Mouse (Mus musculus): ENCODE measurements around the gene Fgf11.
A peak's percentile ranks its signal among the peaks of the same experiment; 100 is the strongest.

Fgf11 gene

GRCm38 (mm10) chr11:69803786-69804651 lies 2.4 kb upstream of the Fgf11 start:
- peak; percentile 83 for DNase-seq (ENCODE audit: low read depth, low spot score)
- Histone ChIP-seq H3K27me3 (ENCODE audit: control insufficient read depth, insufficient read depth, low read length, poor library complexity, severe bottlenecking) (no peaks in the 10 kb centered on the region), H3K36me3 (ENCODE audit: control insufficient read depth, insufficient read depth, low read length, poor library complexity, severe bottlenecking) (no peaks in the 10 kb centered on the region)

- Histone ChIP-seq H3K27me3 (ENCODE audit: control insufficient read depth, insufficient read depth, low read length, poor library complexity, severe bottlenecking) (no peaks in the 10 kb centered on the region), H3K36me3 (ENCODE audit: control insufficient read depth, insufficient read depth, low read length, poor library complexity, severe bottlenecking) (no peaks in the 10 kb centered on the region)
- DNase-seq (ENCODE audit: low read depth, low spot score), result no peak
Observed at GRCm38 (mm10) chr11:69803328-69803727, 1.7 kb upstream of the Fgf11 start.

GRCm38 (mm10) chr11:69802648-69803105 lies 1.0 kb upstream of the Fgf11 start:
- no peaks in the 10 kb centered on the region for H3K27me3 ChIP-seq (ENCODE audit: control insufficient read depth, insufficient read depth, low read length, poor library complexity, severe bottlenecking)
- no peaks in the 10 kb centered on the region for H3K36me3 ChIP-seq (ENCODE audit: control insufficient read depth, insufficient read depth, low read length, poor library complexity, severe bottlenecking)
- DNase-seq (ENCODE audit: low read depth, low spot score), result peak; percentile 43

- H3K36me3 ChIP-seq (ENCODE audit: control insufficient read depth, insufficient read depth, low read length, poor library complexity, severe bottlenecking), result no peaks in the 10 kb centered on the region
- DNase-seq (ENCODE audit: low read depth, low spot score), result peak; percentile 31
- H3K27me3 ChIP-seq (ENCODE audit: control insufficient read depth, insufficient read depth, low read length, poor library complexity, severe bottlenecking), result no peaks in the 10 kb centered on the region
Observed at GRCm38 (mm10) chr11:69800392-69801197, 1.1 kb downstream of the Fgf11 start.

GRCm38 (mm10) chr11:69800138-69800391 lies 1.6 kb downstream of the Fgf11 start:
- Histone ChIP-seq H3K36me3 (ENCODE audit: control insufficient read depth, insufficient read depth, low read length, poor library complexity, severe bottlenecking) (no peaks in the 10 kb centered on the region), H3K27me3 (ENCODE audit: control insufficient read depth, insufficient read depth, low read length, poor library complexity, severe bottlenecking) (no peaks in the 10 kb centered on the region)
- peak; percentile 52 for DNase-seq (ENCODE audit: low read depth, low spot score)

GRCm38 (mm10) chr11:69799394-69800137 lies 2.1 kb downstream of the Fgf11 start:
- DNase-seq (ENCODE audit: low read depth, low spot score), result peak; percentile 78
- Histone ChIP-seq H3K36me3 (ENCODE audit: control insufficient read depth, insufficient read depth, low read length, poor library complexity, severe bottlenecking) (no peaks in the 10 kb centered on the region), H3K27me3 (ENCODE audit: control insufficient read depth, insufficient read depth, low read length, poor library complexity, severe bottlenecking) (no peaks in the 10 kb centered on the region)

- H3K36me3 ChIP-seq (ENCODE audit: control insufficient read depth, insufficient read depth, low read length, poor library complexity, severe bottlenecking), result no peaks in the 10 kb centered on the region
- DNase-seq (ENCODE audit: low read depth, low spot score), result no peak
- H3K27me3 ChIP-seq (ENCODE audit: control insufficient read depth, insufficient read depth, low read length, poor library complexity, severe bottlenecking), result no peaks in the 10 kb centered on the region
Observed at GRCm38 (mm10) chr11:69797924-69798323, 3.7 kb downstream of the Fgf11 start.

- Histone ChIP-seq H3K27me3 (ENCODE audit: control insufficient read depth, insufficient read depth, low read length, poor library complexity, severe bottlenecking) (no peaks in the 10 kb centered on the region), H3K36me3 (ENCODE audit: control insufficient read depth, insufficient read depth, low read length, poor library complexity, severe bottlenecking) (no peaks in the 10 kb centered on the region)
- DNase-seq (ENCODE audit: low read depth, low spot score), result peak; percentile 28
Observed at GRCm38 (mm10) chr11:69795983-69796435, 5.6 kb downstream of the Fgf11 start.

GRCm38 (mm10) chr11:69795168-69795982 lies 6.3 kb downstream of the Fgf11 start, which contains the start of gene Chrnb1:
Chrnb1 (minus strand) TSS chr11:69795943.
- H3K36me3 ChIP-seq (ENCODE audit: control insufficient read depth, insufficient read depth, low read length, poor library complexity, severe bottlenecking), result no peaks in the 10 kb centered on the region
- DNase-seq (ENCODE audit: low read depth, low spot score), result peak; percentile 97
- no peaks in the 10 kb centered on the region for H3K27me3 ChIP-seq (ENCODE audit: control insufficient read depth, insufficient read depth, low read length, poor library complexity, severe bottlenecking)

- DNase-seq (ENCODE audit: low read depth, low spot score), result no peak
- H3K27me3 ChIP-seq (ENCODE audit: control insufficient read depth, insufficient read depth, low read length, poor library complexity, severe bottlenecking), result no peaks in the 10 kb centered on the region
- H3K36me3 ChIP-seq (ENCODE audit: control insufficient read depth, insufficient read depth, low read length, poor library complexity, severe bottlenecking), result no peaks in the 10 kb centered on the region
Observed at GRCm38 (mm10) chr11:69793429-69793828, 8.2 kb downstream of the Fgf11 start.

- no peak for DNase-seq (ENCODE audit: low read depth, low spot score)
- H3K27me3 ChIP-seq (ENCODE audit: control insufficient read depth, insufficient read depth, low read length, poor library complexity, severe bottlenecking), result no peaks in the 10 kb centered on the region
- no peaks in the 10 kb centered on the region for H3K36me3 ChIP-seq (ENCODE audit: control insufficient read depth, insufficient read depth, low read length, poor library complexity, severe bottlenecking)
Observed at GRCm38 (mm10) chr11:69791420-69791819, 10.2 kb downstream of the Fgf11 start.

- no peak for DNase-seq (ENCODE audit: low read depth, low spot score)
Observed at GRCm38 (mm10) chr11:69789431-69789830, 12.2 kb downstream of the Fgf11 start.

GRCm38 (mm10) chr11:69787306-69787705 lies 14.4 kb downstream of the Fgf11 start:
- no peak for DNase-seq (ENCODE audit: low read depth, low spot score)
- Histone ChIP-seq H3K36me3 (ENCODE audit: control insufficient read depth, insufficient read depth, low read length, poor library complexity, severe bottlenecking) (no peaks in the 10 kb centered on the region), H3K27me3 (ENCODE audit: control insufficient read depth, insufficient read depth, low read length, poor library complexity, severe bottlenecking) (no peaks in the 10 kb centered on the region)

More at GRCm38 (mm10) chr11:69789431-69789830, 12.2 kb downstream of the Fgf11 start:
- Histone ChIP-seq H3K36me3 (ENCODE audit: control insufficient read depth, insufficient read depth, low read length, poor library complexity, severe bottlenecking) (no peaks in the 10 kb centered on the region), H3K27me3 (ENCODE audit: control insufficient read depth, insufficient read depth, low read length, poor library complexity, severe bottlenecking) (no peaks in the 10 kb centered on the region)

GRCm38 (mm10) chr11:69784793-69785272 lies 16.8 kb downstream of the Fgf11 start:
- no peak for DNase-seq (ENCODE audit: low read depth, low spot score)
- H3K27me3 ChIP-seq (ENCODE audit: control insufficient read depth, insufficient read depth, low read length, poor library complexity, severe bottlenecking), result no peaks in the 10 kb centered on the region
- no peaks in the 10 kb centered on the region for H3K36me3 ChIP-seq (ENCODE audit: control insufficient read depth, insufficient read depth, low read length, poor library complexity, severe bottlenecking)

Measured in splenic B cell, adult 2 months (primary cell).